Mouse (Mus musculus): Measurements from ENCODE around the gene Gm5483.
"Not testable (repeated sequence)": the region's sequence is repeated elsewhere in the genome, so short reads cannot be mapped to it uniquely, and the experiment has no call there.

Gene Gm5483

GRCm38 (mm10) chr16:36183912-36184311 lies at the start of gene Gm5483:
Gm5483 (plus strand) TSS chr16:36184212.
- not testable (repeated sequence) for DNase-seq (ENCODE audit: extremely low spot score, low spot score)

- no peak for DNase-seq (ENCODE audit: extremely low spot score, low spot score)
Observed at GRCm38 (mm10) chr16:36138201-36138600, 45.8 kb upstream of the Gm5483 start.

GRCm38 (mm10) chr16:36156402-36156975 lies 27.5 kb upstream of the Gm5483 start, which contains the start of gene Stfa2l1:
Stfa2l1 (plus strand) TSS chr16:36156811.
- no peak for DNase-seq (ENCODE audit: extremely low spot score, low spot score)

GRCm38 (mm10) chr16:36167841-36168240 lies 16.2 kb upstream of the Gm5483 start:
- DNase-seq (ENCODE audit: extremely low spot score, low spot score): not testable (repeated sequence)

GRCm38 (mm10) chr16:36176108-36176507 lies 7.9 kb upstream of the Gm5483 start:
- no peak for DNase-seq (ENCODE audit: extremely low spot score, low spot score)

- DNase-seq (ENCODE audit: extremely low spot score, low spot score): no peak
Observed at GRCm38 (mm10) chr16:36179910-36180309, 4.1 kb upstream of the Gm5483 start.

GRCm38 (mm10) chr16:36199226-36199625 lies 15.2 kb downstream of the Gm5483 start:
- DNase-seq (ENCODE audit: extremely low spot score, low spot score): no peak

GRCm38 (mm10) chr16:36203846-36204245 lies 19.8 kb downstream of the Gm5483 start:
- no peak for DNase-seq (ENCODE audit: extremely low spot score, low spot score)

GRCm38 (mm10) chr16:36205684-36206083 lies 21.7 kb downstream of the Gm5483 start:
- not testable (repeated sequence) for DNase-seq (ENCODE audit: extremely low spot score, low spot score)

GRCm38 (mm10) chr16:36209967-36210453 lies 26.0 kb downstream of the Gm5483 start, which contains the start of gene Gm5416:
Gm5416 (plus strand) TSS chr16:36210403.
- DNase-seq (ENCODE audit: extremely low spot score, low spot score): no peak

- DNase-seq (ENCODE audit: extremely low spot score, low spot score): not testable (repeated sequence)
Observed at GRCm38 (mm10) chr16:36221168-36221567, 37.2 kb downstream of the Gm5483 start, which contains the start of gene 2010005H15Rik. 2010005H15Rik (plus strand) TSS chr16:36221468.
